Comparison of ENCODE assay signal across 8 mouse cellular contexts in genomic region chr4:123535271-123535670, GRCm38 (mm10).
A peak's percentile ranks its signal among the peaks of the same experiment; 100 is the strongest.
DNase-seq lines count a peak whose midpoint lies in the region; ATAC-seq and TF ChIP-seq lines count a peak whose summit lies in the region.

No protein-coding gene starts in this region.

- H3K27me3 ChIP-seq in embryonic facial prominence, embryonic 14.5 days (replicated peaks; ENCODE audit: control insufficient read depth, insufficient read depth, low read length) = no peaks in the 10 kb centered on the region
- H3K27me3 ChIP-seq in heart, embryonic 15.5 days = no peaks in the 10 kb centered on the region
- no peaks in the 10 kb centered on the region for H3K27me3 ChIP-seq in liver, postnatal 0 days (ENCODE audit: insufficient read depth, low read length)

- H3K36me3 ChIP-seq in embryonic facial prominence, embryonic 14.5 days (ENCODE audit: control insufficient read depth, insufficient read depth, low read length) = 0 out of 2 replicates have a peak, but pooled peaks cover 7% of the 10 kb centered on the region
- peaks cover 30% of the 10 kb centered on the region; the same call in 1 of the 2 replicates for H3K36me3 ChIP-seq in heart, embryonic 15.5 days
- H3K36me3 ChIP-seq in liver, postnatal 0 days (replicated peaks; ENCODE audit: insufficient read depth, low read length) = peaks cover 13% of the 10 kb centered on the region; the same call in 1 of the 2 replicates

- H3K9me3 ChIP-seq in embryonic facial prominence, embryonic 14.5 days (ENCODE audit: control insufficient read depth, low read length) = no peaks in the 10 kb centered on the region
- H3K9me3 ChIP-seq in heart, embryonic 15.5 days (replicated peaks) = no peaks in the 10 kb centered on the region
- no peaks in the 10 kb centered on the region for H3K9me3 ChIP-seq in liver, postnatal 0 days (ENCODE audit: low read length)

- H3K4me2 ChIP-seq in embryonic facial prominence, embryonic 14.5 days (ENCODE audit: low read depth, low read length) = no peak overlapping the region
- no peak overlapping the region for H3K4me2 ChIP-seq in heart, embryonic 15.5 days
- H3K4me2 ChIP-seq in liver, postnatal 0 days (ENCODE audit: low read depth, low read length) = no peak overlapping the region

- WGBS in embryonic facial prominence, embryonic 14.5 days = 20% methylated on average over 1 of the region's 1 CpGs
- 28% methylated on average over 1 of the region's 1 CpGs for WGBS in heart, embryonic 15.5 days
- 51% methylated on average over 1 of the region's 1 CpGs for WGBS in liver, postnatal 0 days (ENCODE audit: insufficient replicate concordance)

- ATAC-seq in embryonic facial prominence, embryonic 14.5 days (ENCODE audit: low read depth) = peak; percentile 85
- ATAC-seq in heart, embryonic 15.5 days (replicated peaks; ENCODE audit: insufficient number of reproducible peaks, insufficient read depth, low FRiP score, low read depth) = peak; percentile 86
- no peak for ATAC-seq in liver, postnatal 0 days

- H3K4me3 ChIP-seq in embryonic facial prominence, embryonic 14.5 days (ENCODE audit: low read depth, low read length) = no peak overlapping the region
- no peak overlapping the region for H3K4me3 ChIP-seq in heart, embryonic 15.5 days
- H3K4me3 ChIP-seq in liver, postnatal 0 days (ENCODE audit: low read depth, low read length) = no peak overlapping the region

- peak overlapping the region; percentile 40; the same call in 1 of the 2 replicates for H3K27ac ChIP-seq in embryonic facial prominence, embryonic 14.5 days (replicated peaks; ENCODE audit: low read depth, low read length)
- no peak overlapping the region for H3K27ac ChIP-seq in heart, embryonic 15.5 days
- no peak overlapping the region for H3K27ac ChIP-seq in liver, postnatal 0 days (ENCODE audit: low read depth)

- H3K4me1 ChIP-seq in embryonic facial prominence, embryonic 14.5 days (ENCODE audit: control insufficient read depth, insufficient read depth, low read length) = no peaks in the 10 kb centered on the region; the same call in 1 of the 2 replicates
- no peaks in the 10 kb centered on the region; the same call in 1 of the 2 replicates for H3K4me1 ChIP-seq in heart, embryonic 15.5 days (replicated peaks)
- no peaks in the 10 kb centered on the region for H3K4me1 ChIP-seq in liver, postnatal 0 days (ENCODE audit: insufficient read depth)

- peak; percentile 79 for TF ChIP-seq CTCF in liver, postnatal 0 days (IDR thresholded peaks at IDR 0.05; ENCODE audit: low read depth)

- no peak for TF ChIP-seq EP300 in liver, postnatal 0 days (IDR thresholded peaks at IDR 0.05; ENCODE audit: low read depth)

- no peak overlapping the region for H3K9ac ChIP-seq in embryonic facial prominence, embryonic 14.5 days (ENCODE audit: low read depth, low read length)
- H3K9ac ChIP-seq in heart, embryonic 15.5 days = no peak overlapping the region
- no peak overlapping the region for H3K9ac ChIP-seq in liver, postnatal 0 days (replicated peaks)

- peak; percentile 38 to 65 for DNase-seq in CD8-positive naive resting alpha-beta T cell, adult 2 months (ENCODE audit: low read depth in 2 of 2, low spot score in 2 of 2)
- peak; percentile 80 for DNase-seq in adrenal gland, postnatal 14 days
- DNase-seq in embryonic facial prominence, embryonic 14.5 days (ENCODE audit: low spot score) = peak; percentile 88
- peak; percentile 84 for DNase-seq in kidney, postnatal 10 days
- peak; percentile 52 for DNase-seq in liver, postnatal 0 days
- DNase-seq in retina, embryonic 14.5 days (ENCODE audit: low spot score) = peak; percentile 76
- peak; percentile 55 to 62 for DNase-seq in thymus, postnatal 36 days
